Mouse (Mus musculus) lung, embryonic 16.5 days (tissue): ENCODE results near the gene Scn11a. TPM values are rescaled to one million over a fixed set of nuclear protein-coding genes. Genes with fewer than 3 reads are reported as not detected.

ENCODE experiments used
- ATAC-seq: fragments of 200-750 bp; cut with Nextera tagmentation; 2 replicates; pipeline ENCODE4 v1.8.0; 2017; ENCODE audit warnings: low read depth, mild to moderate bottlenecking, moderate library complexity
- H3K27ac ChIP-seq: fragments of 300-500 bp; sonication (generic); 2 replicates; pipeline ENCODE4 v1.5.1; 2014; ENCODE audit warnings: mild to moderate bottlenecking, control low read depth, low read length
- H3K27me3 ChIP-seq: fragments of 300-500 bp; sonication (generic); 2 replicates; pipeline ENCODE4 v1.6.1; 2014; ENCODE audit warnings: low read depth, low read length, mixed read lengths; ENCODE audit not compliant: control insufficient read depth, insufficient read depth
- H3K36me3 ChIP-seq: fragments of 300-500 bp; sonication (generic); 2 replicates; pipeline ENCODE4 v1.6.1; 2014; ENCODE audit warnings: low read length; ENCODE audit not compliant: control insufficient read depth, insufficient read depth
- H3K4me1 ChIP-seq: fragments of 300-500 bp; sonication (generic); replicated peaks from 2 replicates; pipeline ENCODE4 v1.6.1; 2014; ENCODE audit warnings: low read length, mixed read lengths; ENCODE audit not compliant: control insufficient read depth, insufficient read depth
- H3K4me2 ChIP-seq: fragments of 300-500 bp; sonication (generic); 2 replicates; pipeline ENCODE4 v1.6.1; 2014; ENCODE audit warnings: low read depth, low read length, control low read depth
- H3K4me3 ChIP-seq: fragments of 300-500 bp; sonication (generic); 2 replicates; pipeline ENCODE4 v1.5.1; 2014; ENCODE audit warnings: mild to moderate bottlenecking, low read length, control low read depth
- H3K9ac ChIP-seq: fragments of 300-500 bp; sonication (generic); 2 replicates; pipeline ENCODE4 v1.6.1; 2014; ENCODE audit warnings: low read length, control low read depth
- H3K9me3 ChIP-seq: fragments of 300-500 bp; sonication (generic); 2 replicates; pipeline ENCODE4 v1.6.1; 2016; ENCODE audit warnings: low read length; ENCODE audit not compliant: control insufficient read depth
- WGBS: fragments of 180-500 bp; shearing (Covaris S2); extraction: QIAGEN DNeasy Blood & Tissue Kit; methylation state at CpG from one replicate; pipeline ENCODE4 v1.1.7; 2014; 5-methylcytosine and 5-hydroxymethylcytosine counted together
- polyA plus RNA-seq: library from polyadenylated mRNA; unstranded; fragments of >200 nt; fragmentation: Nextera tagmentation; extraction: Ambion mirVana; gene quantifications from 2 replicates; pipeline ENCODE4 v1.2.1, GENCODE M21; 2015

Scn11a gene
- polyA plus RNA-seq, 1 experiment from 2014 or later: 0.04 TPM

DNA sequence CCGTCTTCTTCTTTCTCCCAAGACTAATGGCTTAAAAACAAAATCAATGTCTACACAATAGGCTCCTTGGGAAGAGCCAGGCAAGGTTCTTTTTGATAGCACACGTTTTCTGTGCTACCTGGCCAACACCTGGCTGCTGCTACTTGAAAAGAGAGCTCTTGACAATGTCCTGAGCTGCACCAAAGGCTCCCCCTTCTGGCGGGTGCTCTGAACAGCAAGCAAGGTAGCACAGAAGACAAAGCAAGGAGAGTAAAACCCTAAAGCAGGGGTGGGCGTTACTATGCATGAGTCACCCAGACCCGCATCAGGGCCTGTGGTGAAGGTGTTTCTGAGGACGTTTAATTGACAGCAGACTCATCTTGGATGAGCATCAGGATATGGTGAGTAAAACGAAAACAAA, 56.7 kb downstream of the Scn11a start:
- WGBS: 41% methylated on average over 7 of the region's 7 CpGs
- no peak overlapping the region for H3K4me2 ChIP-seq

GRCm38 (mm10) chr9:119760226-119760625, 65.0 kb downstream of the Scn11a start:
- Histone ChIP-seq H3K4me2 (no peak overlapping the region), H3K4me1 (no peaks in the 10 kb centered on the region), H3K9me3 (peaks cover 3% of the 10 kb centered on the region; the same call in 1 of the 2 replicates), H3K27ac (no peak overlapping the region), H3K9ac (no peak overlapping the region), H3K4me3 (no peak overlapping the region), H3K36me3 (no peaks in the 10 kb centered on the region), H3K27me3 (no peaks in the 10 kb centered on the region)
- 76% methylated on average over 3 of the region's 3 CpGs for WGBS
- ATAC-seq: no peak

More for the DNA sequence above, 56.7 kb downstream of the Scn11a start:
- H3K4me1 ChIP-seq: no peaks in the 10 kb centered on the region
- H3K9me3 ChIP-seq: no peaks in the 10 kb centered on the region
- H3K9ac ChIP-seq: no peak overlapping the region
- H3K27ac ChIP-seq: no peak overlapping the region
- H3K27me3 ChIP-seq: no peaks in the 10 kb centered on the region
- no peak for ATAC-seq
- H3K36me3 ChIP-seq: no peaks in the 10 kb centered on the region
- H3K4me3 ChIP-seq: no peak overlapping the region

- WGBS: 77% methylated on average over 1 of the region's 1 CpGs
- Histone ChIP-seq H3K9ac (no peak overlapping the region), H3K9me3 (peaks cover 3% of the 10 kb centered on the region; the same call in 1 of the 2 replicates), H3K4me3 (no peak overlapping the region), H3K27ac (no peak overlapping the region), H3K4me2 (no peak overlapping the region), H3K27me3 (no peaks in the 10 kb centered on the region), H3K36me3 (no peaks in the 10 kb centered on the region), H3K4me1 (no peaks in the 10 kb centered on the region)
- no peak for ATAC-seq
Measured at GRCm38 (mm10) chr9:119759457-119759856, 65.8 kb downstream of the Scn11a start.

DNA sequence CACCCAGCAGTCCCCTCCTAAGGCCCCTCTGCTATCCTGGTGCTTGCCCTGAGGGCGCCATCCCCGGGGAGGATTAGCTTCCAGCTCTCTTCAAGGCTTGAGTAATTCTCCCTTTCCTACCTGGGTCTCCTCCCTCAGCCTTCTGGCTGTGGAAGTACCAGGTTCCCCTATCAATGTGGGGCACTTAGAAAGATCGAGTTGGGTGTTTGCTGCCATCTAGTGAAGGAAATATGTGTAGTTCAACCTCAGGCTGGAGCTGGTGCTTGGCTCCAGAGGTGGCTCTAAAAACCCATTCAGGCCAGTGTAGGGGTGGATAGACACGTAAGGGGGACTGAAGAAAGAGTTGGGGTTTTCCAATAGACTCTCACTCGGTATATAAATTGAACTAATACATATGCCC, 73.7 kb downstream of the Scn11a start:
- Histone ChIP-seq H3K36me3 (no peaks in the 10 kb centered on the region), H3K4me3 (no peak overlapping the region), H3K27ac (no peak overlapping the region), H3K4me2 (no peak overlapping the region), H3K27me3 (no peaks in the 10 kb centered on the region), H3K4me1 (peaks cover 4% of the 10 kb centered on the region; the same call in 1 of the 2 replicates), H3K9ac (no peak overlapping the region), H3K9me3 (no peaks in the 10 kb centered on the region)
- peak; percentile 28; the same call in 1 of the 2 replicates for ATAC-seq
- WGBS: 7% methylated on average over 5 of the region's 5 CpGs

- peaks cover 4% of the 10 kb centered on the region; the same call in 1 of the 2 replicates for H3K4me1 ChIP-seq
- no peaks in the 10 kb centered on the region for H3K36me3 ChIP-seq
- H3K27me3 ChIP-seq: no peaks in the 10 kb centered on the region
- ATAC-seq: peak; percentile 85
- peak overlapping the region; percentile 11; the same call in 1 of the 2 replicates for H3K4me2 ChIP-seq
- H3K27ac ChIP-seq: no peak overlapping the region
- no peak overlapping the region for H3K4me3 ChIP-seq
- no peaks in the 10 kb centered on the region for H3K9me3 ChIP-seq
- no peak overlapping the region for H3K9ac ChIP-seq
- WGBS: 37% methylated on average over 9 of the region's 9 CpGs
Measured at GRCm38 (mm10) chr9:119749112-119749511, 76.1 kb downstream of the Scn11a start.

GRCm38 (mm10) chr9:119743900-119744299, 81.4 kb downstream of the Scn11a start:
- Histone ChIP-seq H3K27me3 (no peaks in the 10 kb centered on the region), H3K36me3 (no peaks in the 10 kb centered on the region), H3K9ac (no peak overlapping the region), H3K4me3 (no peak overlapping the region), H3K4me2 (no peak overlapping the region), H3K4me1 (peaks cover 3% of the 10 kb centered on the region; the same call in 1 of the 2 replicates), H3K9me3 (no peaks in the 10 kb centered on the region), H3K27ac (no peak overlapping the region)
- WGBS: 72% methylated on average over 4 of the region's 4 CpGs
- 0 out of 2 replicates have a peak, but pooled peaks have one; percentile 17 for ATAC-seq

- H3K9ac ChIP-seq: no peak overlapping the region
- H3K4me2 ChIP-seq: no peak overlapping the region
- no peak for ATAC-seq
- peaks cover 3% of the 10 kb centered on the region; the same call in 1 of the 2 replicates for H3K4me1 ChIP-seq
- no peak overlapping the region for H3K4me3 ChIP-seq
- 68% methylated on average over 3 of the region's 3 CpGs for WGBS
- no peak overlapping the region for H3K27ac ChIP-seq
- H3K27me3 ChIP-seq: no peaks in the 10 kb centered on the region
- no peaks in the 10 kb centered on the region for H3K36me3 ChIP-seq
- H3K9me3 ChIP-seq: no peaks in the 10 kb centered on the region
Measured at GRCm38 (mm10) chr9:119743312-119743711, 81.9 kb downstream of the Scn11a start.

DNA sequence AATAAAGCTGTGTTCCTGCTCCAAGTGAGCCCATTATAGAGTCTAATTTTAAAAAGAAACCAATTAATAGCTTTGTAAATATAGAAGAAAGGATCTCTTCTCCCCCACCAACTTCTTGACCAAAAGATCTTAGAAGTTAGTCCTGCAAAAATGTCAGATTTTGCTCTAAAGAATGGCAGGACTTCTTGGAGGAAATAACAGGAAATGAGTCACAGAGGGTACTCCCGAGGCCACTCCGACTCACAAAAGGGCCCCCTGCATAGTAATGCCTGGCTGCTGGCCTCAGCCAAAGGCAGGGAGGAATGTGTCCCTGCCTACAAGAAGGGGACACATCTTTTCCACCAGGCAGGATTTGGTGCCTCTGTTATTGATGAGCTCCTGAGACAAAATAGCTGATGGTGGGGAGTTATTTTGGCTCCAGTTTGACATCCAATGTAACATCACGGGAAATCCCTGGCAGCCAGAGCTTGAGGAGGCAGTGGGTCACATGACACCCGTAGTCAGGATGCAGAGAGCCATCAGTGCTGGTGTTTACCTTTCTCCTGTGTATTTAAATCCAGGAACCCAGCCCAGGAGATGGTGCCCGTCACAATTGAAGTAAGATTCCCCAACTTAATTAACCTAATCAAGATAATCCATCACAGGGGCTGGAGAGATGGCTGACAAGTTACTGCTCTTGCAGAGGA, 84.0 kb downstream of the Scn11a start:
- no peak for ATAC-seq
- Histone ChIP-seq H3K4me2 (no peak overlapping the region), H3K27me3 (no peaks in the 10 kb centered on the region), H3K4me1 (peaks cover 3% of the 10 kb centered on the region; the same call in 1 of the 2 replicates), H3K9me3 (no peaks in the 10 kb centered on the region), H3K36me3 (no peaks in the 10 kb centered on the region), H3K9ac (no peak overlapping the region), H3K27ac (no peak overlapping the region), H3K4me3 (no peak overlapping the region)
- WGBS: 23% methylated on average over 5 of the region's 5 CpGs

DNA sequence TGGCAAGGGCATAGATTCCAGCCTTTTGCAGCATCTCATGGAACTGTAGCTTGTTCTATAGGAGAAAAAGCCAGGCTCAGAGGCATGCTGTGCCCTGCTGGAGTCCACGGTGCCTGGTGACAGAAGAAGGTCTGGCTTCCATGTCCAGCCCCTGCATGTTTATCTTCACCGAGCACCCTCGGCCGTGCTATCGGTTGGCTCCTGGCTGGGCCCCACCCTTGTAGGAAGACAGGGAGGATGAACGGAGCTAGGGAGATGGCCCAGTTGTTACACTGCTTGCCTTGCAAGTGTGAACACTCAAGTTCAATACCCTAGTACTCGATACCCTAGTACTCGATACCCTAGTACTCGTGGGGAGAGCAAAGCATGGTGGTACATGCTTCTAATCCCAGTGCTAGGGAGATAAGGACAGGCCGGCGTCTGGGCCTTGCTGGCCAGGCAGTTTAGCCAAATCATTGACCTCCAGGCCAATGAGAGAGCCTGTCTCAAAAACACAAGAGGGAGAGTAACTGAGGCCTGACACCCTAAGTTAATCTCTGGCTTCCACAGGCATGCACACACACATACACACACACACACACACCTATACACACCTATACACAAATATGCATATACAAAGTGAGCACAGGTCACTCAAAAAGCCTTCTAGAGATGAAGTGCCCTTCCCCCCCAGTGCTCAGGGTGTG, 96.7 kb downstream of the Scn11a start:
- Histone ChIP-seq H3K27ac (no peak overlapping the region), H3K4me1 (no peaks in the 10 kb centered on the region), H3K27me3 (no peaks in the 10 kb centered on the region), H3K9ac (no peak overlapping the region), H3K36me3 (no peaks in the 10 kb centered on the region), H3K9me3 (no peaks in the 10 kb centered on the region), H3K4me3 (no peak overlapping the region), H3K4me2 (no peak overlapping the region)
- ATAC-seq: no peak
- WGBS: 77% methylated on average over 11 of the region's 11 CpGs
